Mouse (Mus musculus) neutrophil, adult 5-6 weeks (primary cell): ENCODE results near the gene Nfat5. TPM values are rescaled to one million over a fixed set of nuclear protein-coding genes. Genes with fewer than 3 reads are reported as not detected.
A peak's percentile ranks its signal among the peaks of the same experiment; 100 is the strongest.

ENCODE experiments used
- ATAC-seq: fragments of 151-379, 151-347 bp; 2 replicates; pipeline ENCODE4 v1.8.0; 2017; ENCODE audit warnings: mild to moderate bottlenecking, moderate TSS enrichment; ENCODE audit not compliant: insufficient number of reproducible peaks, poor library complexity, low FRiP score, severe bottlenecking; ENCODE audit errors: extremely low read depth
- total RNA-seq: library from RNA; stranded (forward); fragments of 200-1000 nt; gene quantifications from 2 replicates; pipeline ENCODE4 v1.2.3, GENCODE M21; 2017

Nfat5 gene
- total RNA-seq, 1 experiment from 2014 or later = 80.1 TPM

- no peak for ATAC-seq
Observed at GRCm38 (mm10) chr8:107390476-107391135, 97.3 kb downstream of the Nfat5 start.

DNA sequence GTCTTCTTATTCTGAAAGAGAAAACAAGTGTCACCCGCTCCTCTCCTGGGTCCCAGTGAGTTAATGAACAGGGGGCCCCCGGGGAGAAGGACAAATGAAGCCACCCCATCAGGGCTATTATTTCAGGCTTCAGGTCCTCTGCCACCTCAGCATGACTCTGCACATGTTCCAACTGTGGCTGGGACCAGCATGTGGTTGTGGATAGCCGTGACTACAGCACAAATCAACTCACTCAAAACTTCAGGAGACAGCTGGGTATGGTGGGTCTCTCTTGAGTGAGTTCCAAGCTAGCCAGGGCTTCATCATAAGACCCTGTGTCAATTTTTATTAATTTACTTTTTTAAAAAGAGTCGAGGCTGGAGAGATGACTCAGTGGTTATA lies 97.9 kb downstream of the Nfat5 start:
- ATAC-seq = no peak

GRCm38 (mm10) chr8:107395397-107395796 lies 102.1 kb downstream of the Nfat5 start:
- no peak for ATAC-seq

GRCm38 (mm10) chr8:107396106-107396670 lies 102.9 kb downstream of the Nfat5 start:
- ATAC-seq = no peak

DNA sequence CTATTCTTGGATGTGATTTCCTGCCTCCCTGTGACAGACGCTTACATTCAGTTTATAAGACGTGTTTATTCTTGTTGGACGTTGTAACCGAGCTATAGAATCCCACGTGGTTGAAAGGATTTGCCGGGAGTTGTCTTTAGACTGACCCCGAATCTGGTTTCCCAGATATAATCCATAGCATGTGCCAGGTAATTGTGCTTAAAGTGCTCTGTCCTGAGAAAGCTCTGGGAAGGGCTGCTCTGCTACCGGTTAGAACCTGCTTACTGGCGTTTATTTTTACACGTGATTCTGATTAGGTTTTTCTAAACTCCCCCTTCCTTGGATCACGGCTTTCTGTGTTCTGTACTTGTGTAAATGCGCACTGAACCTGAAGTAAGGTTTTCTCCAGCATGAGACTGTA lies 104.4 kb downstream of the Nfat5 start:
- no peak for ATAC-seq

DNA sequence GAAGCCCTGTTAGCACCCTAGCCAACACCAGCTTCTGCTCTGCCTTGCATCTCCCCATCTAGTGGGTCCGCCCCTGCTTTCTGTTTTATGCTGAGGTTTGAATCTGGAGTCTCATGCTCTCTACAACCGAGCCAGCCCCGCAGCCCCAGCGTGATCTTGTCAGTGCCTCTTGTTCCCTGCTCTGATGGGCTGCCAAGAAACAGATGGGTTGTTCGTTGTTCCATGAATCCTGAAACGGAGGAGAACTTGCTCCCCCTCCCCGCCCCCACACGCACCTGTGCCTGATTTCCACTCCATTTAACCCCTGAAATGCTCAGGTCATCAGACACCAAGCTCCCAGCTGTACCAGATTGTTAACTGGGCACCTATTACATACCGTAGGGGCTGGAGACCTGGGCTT lies 106.2 kb downstream of the Nfat5 start:
- ATAC-seq = no peak

GRCm38 (mm10) chr8:107401866-107402265 lies 108.6 kb downstream of the Nfat5 start:
- ATAC-seq = no peak

- peak; percentile 49; the same call in 1 of the 2 replicates for ATAC-seq
Observed at GRCm38 (mm10) chr8:107403038-107403781, 109.9 kb downstream of the Nfat5 start, which contains the start of gene Nqo1. Nqo1 (minus strand) TSS chr8:107403206.

- no peak for ATAC-seq
Observed at GRCm38 (mm10) chr8:107404057-107404456, 110.8 kb downstream of the Nfat5 start.

DNA sequence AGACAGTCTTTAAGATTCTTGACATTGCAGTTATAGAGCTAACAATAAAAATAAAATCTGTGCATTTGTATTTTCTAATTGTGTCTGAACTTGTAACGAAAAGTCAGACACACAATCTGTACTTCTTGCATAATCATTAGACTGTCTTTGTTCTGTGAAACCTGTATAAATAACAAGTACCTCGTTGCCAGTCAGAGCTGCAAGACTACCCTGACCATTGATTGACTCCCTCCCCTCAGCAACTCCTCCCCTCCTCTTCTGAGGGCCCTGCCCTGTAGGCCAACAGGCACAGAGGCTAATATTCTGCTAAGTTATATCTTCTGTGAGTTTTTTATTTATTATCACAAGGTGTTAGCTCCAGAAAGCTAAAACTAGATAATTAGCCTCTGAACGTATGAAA lies 112.7 kb downstream of the Nfat5 start:
- no peak for ATAC-seq

DNA sequence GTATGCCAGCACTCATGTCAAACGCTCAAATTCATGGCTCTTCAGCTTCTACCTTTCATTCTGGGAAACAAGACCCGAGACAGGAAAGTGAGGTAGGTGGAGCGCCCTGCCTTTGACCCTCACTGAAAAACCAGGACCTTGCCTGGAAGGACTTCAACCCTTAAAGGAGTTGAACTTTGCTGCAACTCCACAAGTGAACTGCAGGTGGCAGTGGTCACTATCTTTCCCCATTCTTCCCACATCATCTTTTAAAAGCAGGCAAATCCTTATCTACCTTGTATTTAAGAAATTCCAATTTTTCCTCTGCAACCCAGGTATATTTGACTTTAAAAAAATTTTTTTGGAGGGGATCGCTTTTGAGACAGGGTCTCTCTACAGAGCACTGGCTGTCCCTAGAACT lies 118.1 kb downstream of the Nfat5 start:
- no peak for ATAC-seq

DNA sequence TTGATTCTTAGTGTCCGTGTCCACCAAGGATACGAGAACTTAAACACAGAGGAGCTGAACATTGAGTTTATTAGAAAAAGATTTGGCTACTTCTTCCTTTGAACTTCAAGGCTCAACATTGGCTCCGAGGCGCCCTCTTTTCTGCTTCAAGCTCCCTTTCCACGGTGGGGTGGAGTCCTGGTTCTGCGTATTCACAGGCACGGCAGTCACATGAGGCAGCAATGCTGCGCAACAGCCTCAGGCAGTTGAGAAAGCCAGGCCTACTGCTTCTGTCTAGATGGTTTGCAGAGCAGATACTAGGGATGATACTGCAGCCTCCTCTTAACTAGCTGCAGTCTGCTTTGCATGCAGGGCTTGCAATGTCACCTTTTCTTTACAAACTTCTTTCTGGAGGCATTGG lies 119.3 kb downstream of the Nfat5 start:
- ATAC-seq = no peak

GRCm38 (mm10) chr8:107413881-107414280 lies 120.6 kb downstream of the Nfat5 start:
- no peak for ATAC-seq

DNA sequence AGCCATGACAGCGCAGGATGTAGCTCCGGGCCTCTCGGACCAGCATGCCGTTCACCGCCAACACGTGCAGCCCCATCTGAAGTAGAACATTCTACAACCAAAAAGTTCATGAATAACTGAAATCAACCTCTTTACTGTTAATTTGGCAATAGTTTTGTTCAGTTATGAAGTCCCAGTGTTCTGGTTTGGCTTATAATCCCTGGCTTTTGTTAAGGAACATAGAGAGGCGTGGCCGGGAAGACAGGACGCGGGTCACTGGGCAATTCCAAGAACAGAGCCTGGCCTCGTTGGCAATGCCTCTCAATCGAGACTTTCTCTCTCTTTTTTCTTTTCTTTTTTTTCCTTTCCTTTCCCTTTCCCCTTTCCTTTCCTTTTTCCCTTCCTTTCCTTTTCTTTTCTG lies 123.7 kb downstream of the Nfat5 start:
- no peak for ATAC-seq

- no peak for ATAC-seq
Observed at GRCm38 (mm10) chr8:107424176-107424575, 130.9 kb downstream of the Nfat5 start.

GRCm38 (mm10) chr8:107424597-107425229 lies 131.4 kb downstream of the Nfat5 start, which contains the start of gene Nob1:
Nob1 (minus strand) TSS chr8:107425051.
- peak; percentile 98 for ATAC-seq

- no peak for ATAC-seq
Observed at GRCm38 (mm10) chr8:107425230-107425597, 131.9 kb downstream of the Nfat5 start.
